Mouse (Mus musculus) heart, embryonic 10.5 days (tissue): ENCODE measurements around the gene Sult1a1. TPM values are rescaled to one million over a fixed set of nuclear protein-coding genes. Genes with fewer than 3 reads are reported as not detected.
A peak's percentile ranks its signal among the peaks of the same experiment; 100 is the strongest.
"Not testable (repeated sequence)": the region's sequence is repeated elsewhere in the genome, so short reads cannot be mapped to it uniquely, and the experiment has no call there.

Source experiments
- DNase-seq: peaks from one replicate; pipeline ENCODE4 v3.0.0-alpha.2; 2017; ENCODE audit warnings: low spot score
- H3K27ac ChIP-seq: fragments of 300-500 bp; sonication (generic); 2 replicates; pipeline ENCODE4 v1.5.1; 2016; ENCODE audit warnings: mild to moderate bottlenecking
- H3K27me3 ChIP-seq: fragments of 300-500 bp; sonication (generic); 2 replicates; pipeline ENCODE4 v1.6.1; 2016; ENCODE audit warnings: mild to moderate bottlenecking; ENCODE audit not compliant: poor library complexity, insufficient read depth, severe bottlenecking
- H3K36me3 ChIP-seq: fragments of 300-500 bp; sonication (generic); 2 replicates; pipeline ENCODE4 v1.6.1; 2016; ENCODE audit warnings: mild to moderate bottlenecking, moderate library complexity
- H3K4me1 ChIP-seq: fragments of 300-500 bp; sonication (generic); 2 replicates; pipeline ENCODE4 v1.6.1; 2016; ENCODE audit warnings: mild to moderate bottlenecking
- H3K4me3 ChIP-seq: fragments of 300-500 bp; sonication (generic); 2 replicates; pipeline ENCODE4 v1.5.1; 2016; ENCODE audit warnings: mild to moderate bottlenecking, moderate library complexity
- H3K9me3 ChIP-seq: fragments of 300-500 bp; sonication (generic); 2 replicates; pipeline ENCODE4 v1.6.1; 2016; ENCODE audit warnings: mild to moderate bottlenecking, moderate library complexity
- WGBS: fragments of 180-500 bp; shearing (Covaris S2); methylation state at CpG from one replicate; pipeline ENCODE4 v1.1.7; 2016; 5-methylcytosine and 5-hydroxymethylcytosine counted together
- polyA plus RNA-seq: library from polyadenylated mRNA; unstranded; fragments of >200 nt; fragmentation: Nextera tagmentation; extraction: Ambion mirVana; gene quantifications from 2 replicates; pipeline ENCODE4 v1.2.1, GENCODE M21; 2016

The Sult1a1 gene
- polyA plus RNA-seq, 1 experiment from 2014 or later, result 0.34 TPM

GRCm38 (mm10) chr7:126694441-126695051 is 18.3 kb upstream of the Sult1a1 start:
- no peaks in the 10 kb centered on the region for H3K9me3 ChIP-seq
- peaks cover 36% of the 10 kb centered on the region for H3K36me3 ChIP-seq
- H3K27ac ChIP-seq, result peak overlapping the region; percentile 96
- H3K4me3 ChIP-seq, result peak overlapping the region; percentile 88
- DNase-seq, result no peak
- H3K27me3 ChIP-seq, result no peaks in the 10 kb centered on the region
- H3K4me1 ChIP-seq, result peaks cover 26% of the 10 kb centered on the region
- WGBS, result 64% methylated on average over 10 of the region's 10 CpGs

DNA sequence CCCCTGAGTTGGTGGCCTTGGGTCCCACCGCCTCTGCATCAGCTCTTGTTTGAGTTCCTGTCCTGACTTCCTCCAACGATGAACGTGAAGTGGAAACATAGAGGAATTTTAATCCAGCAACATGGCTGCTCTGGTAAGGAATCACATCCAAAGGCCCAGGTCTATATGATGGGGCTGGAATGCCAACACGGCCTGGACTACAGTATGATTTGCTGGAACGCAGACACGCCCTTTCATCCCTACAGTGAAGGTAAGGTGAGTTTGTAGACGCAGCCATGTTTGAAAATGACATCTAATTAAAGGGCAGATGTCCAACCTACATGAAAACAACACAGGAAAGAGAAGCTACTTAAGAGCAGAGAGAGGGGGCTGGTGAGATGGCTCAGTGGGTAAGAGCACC is 17.5 kb upstream of the Sult1a1 start:
- H3K27ac ChIP-seq, result no peak overlapping the region
- H3K4me3 ChIP-seq, result no peak overlapping the region
- H3K4me1 ChIP-seq, result peaks cover 22% of the 10 kb centered on the region
- H3K27me3 ChIP-seq, result no peaks in the 10 kb centered on the region
- WGBS, result 83% methylated on average over 7 of the region's 7 CpGs
- H3K9me3 ChIP-seq, result no peaks in the 10 kb centered on the region
- no peak for DNase-seq
- H3K36me3 ChIP-seq, result peaks cover 35% of the 10 kb centered on the region

DNA sequence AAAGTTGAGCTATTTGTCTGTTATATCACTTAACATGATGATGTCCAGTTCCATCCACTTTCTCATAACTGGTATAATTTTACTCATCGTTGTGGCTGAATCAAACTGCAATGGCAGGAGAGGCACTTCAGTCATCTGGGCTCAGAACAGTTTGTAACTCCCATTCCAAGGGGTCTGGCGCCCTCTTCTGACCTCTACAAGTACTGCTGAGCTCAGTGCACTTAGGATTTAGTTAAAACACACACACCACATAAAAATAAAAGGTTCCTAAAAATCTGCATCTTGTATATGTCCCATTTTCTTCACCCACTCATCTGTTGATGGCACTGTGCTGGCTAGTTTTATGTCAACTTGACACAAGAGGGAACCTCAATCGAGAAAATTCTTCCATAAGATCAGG is 17.0 kb upstream of the Sult1a1 start:
- H3K27me3 ChIP-seq, result no peaks in the 10 kb centered on the region
- H3K36me3 ChIP-seq, result peaks cover 35% of the 10 kb centered on the region
- WGBS, result 41% methylated on average over 3 of the region's 3 CpGs
- H3K27ac ChIP-seq, result no peak overlapping the region
- no peaks in the 10 kb centered on the region for H3K9me3 ChIP-seq
- no peak overlapping the region for H3K4me3 ChIP-seq
- peak; percentile 88 for DNase-seq
- H3K4me1 ChIP-seq, result peaks cover 22% of the 10 kb centered on the region

DNA sequence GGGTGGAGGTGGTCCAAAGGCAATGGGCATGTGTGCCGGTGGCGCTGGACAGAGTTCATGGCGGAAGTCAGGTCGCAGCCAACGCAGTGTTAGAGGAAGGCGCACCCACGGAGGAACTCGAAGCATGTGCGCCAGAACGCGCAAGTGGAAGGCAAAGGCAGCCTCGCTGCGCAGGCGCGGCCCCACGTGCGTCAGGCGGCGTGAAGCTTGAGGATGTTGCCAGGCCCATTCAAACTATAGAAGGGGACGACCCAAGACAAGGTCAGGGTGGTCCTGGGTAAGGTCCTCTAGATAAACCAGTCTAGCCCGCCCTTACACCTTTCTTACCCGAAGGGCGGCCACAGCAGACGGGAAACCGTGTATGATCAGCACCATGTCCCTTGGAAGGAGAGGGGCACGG is 16.2 kb upstream of the Sult1a1 start:
- 92% methylated on average over 26 of the region's 26 CpGs for WGBS
- H3K4me1 ChIP-seq, result peaks cover 25% of the 10 kb centered on the region
- DNase-seq, result no peak
- H3K27me3 ChIP-seq, result no peaks in the 10 kb centered on the region
- H3K9me3 ChIP-seq, result no peaks in the 10 kb centered on the region
- H3K27ac ChIP-seq, result no peak overlapping the region
- peaks cover 30% of the 10 kb centered on the region for H3K36me3 ChIP-seq
- no peak overlapping the region for H3K4me3 ChIP-seq

GRCm38 (mm10) chr7:126691676-126692075 is 15.4 kb upstream of the Sult1a1 start:
- Histone ChIP-seq H3K27me3 (no peaks in the 10 kb centered on the region), H3K4me3 (no peak overlapping the region)
- WGBS, result 73% methylated on average over 5 of the region's 5 CpGs

DNA sequence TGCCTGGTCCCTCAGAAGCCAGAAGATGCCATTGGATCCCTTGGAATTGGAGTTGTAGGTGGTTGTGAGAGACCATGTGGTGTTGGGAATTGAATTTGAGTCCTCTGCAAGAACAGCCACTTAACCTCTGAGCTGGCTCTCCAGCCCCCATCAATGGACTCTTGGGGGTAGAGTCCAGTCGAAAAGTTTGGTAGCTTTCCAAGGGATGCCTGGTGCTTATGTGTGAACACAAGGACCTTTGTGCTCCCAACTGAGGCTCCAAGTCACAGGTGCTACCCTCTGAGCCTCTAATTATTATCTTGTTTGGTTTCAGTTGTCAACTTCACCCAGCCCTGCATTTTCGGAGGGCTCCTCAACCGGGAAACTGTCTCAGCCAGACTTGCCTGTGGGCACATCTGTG is 14.5 kb upstream of the Sult1a1 start:
- H3K27me3 ChIP-seq, result no peaks in the 10 kb centered on the region
- WGBS, result 90% methylated on average over 3 of the region's 3 CpGs
- no peak for DNase-seq
- H3K4me3 ChIP-seq, result no peak overlapping the region
- H3K4me1 ChIP-seq, result peaks cover 23% of the 10 kb centered on the region
- no peaks in the 10 kb centered on the region for H3K9me3 ChIP-seq
- no peak overlapping the region for H3K27ac ChIP-seq
- peaks cover 27% of the 10 kb centered on the region for H3K36me3 ChIP-seq

More at GRCm38 (mm10) chr7:126691676-126692075, 15.4 kb upstream of the Sult1a1 start:
- H3K27ac ChIP-seq, result no peak overlapping the region
- H3K9me3 ChIP-seq, result no peaks in the 10 kb centered on the region
- H3K36me3 ChIP-seq, result peaks cover 27% of the 10 kb centered on the region
- H3K4me1 ChIP-seq, result peaks cover 25% of the 10 kb centered on the region
- no peak for DNase-seq

DNA sequence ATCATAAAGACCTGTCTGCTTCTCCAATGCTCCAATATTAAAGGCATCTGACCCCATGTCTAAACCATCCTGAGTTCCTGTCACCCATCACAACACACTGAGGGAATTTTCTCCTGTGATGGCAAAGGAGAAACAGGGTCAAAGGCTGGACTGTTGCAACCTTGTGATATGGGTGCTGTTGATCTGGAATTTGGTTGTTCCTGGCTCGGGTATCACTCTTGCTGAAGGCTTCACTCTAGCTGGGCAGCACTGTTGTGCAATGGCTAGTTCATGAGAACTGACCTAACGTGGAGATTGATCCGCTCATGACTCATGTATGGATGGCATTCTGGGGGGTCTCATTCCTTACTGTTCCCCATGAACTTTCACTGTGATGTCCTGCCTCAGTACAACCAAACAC is 12.8 kb upstream of the Sult1a1 start:
- WGBS, result 77% methylated on average over 3 of the region's 3 CpGs
- Histone ChIP-seq H3K4me1 (peaks cover 15% of the 10 kb centered on the region), H3K27ac (no peak overlapping the region)

GRCm38 (mm10) chr7:126688156-126688555 is 11.9 kb upstream of the Sult1a1 start:
- H3K27ac ChIP-seq, H3K4me3 ChIP-seq, H3K27me3 ChIP-seq, H3K9me3 ChIP-seq, DNase-seq: not testable (repeated sequence)
- H3K36me3 ChIP-seq, result peaks cover 27% of the 10 kb centered on the region
- 71% methylated on average over 4 of the region's 4 CpGs for WGBS
- H3K4me1 ChIP-seq, result peaks cover 15% of the 10 kb centered on the region

More for the DNA sequence above, 12.8 kb upstream of the Sult1a1 start:
- Histone ChIP-seq H3K36me3 (peaks cover 27% of the 10 kb centered on the region), H3K27me3 (no peaks in the 10 kb centered on the region), H3K9me3 (no peaks in the 10 kb centered on the region), H3K4me3 (no peak overlapping the region)
- no peak for DNase-seq

DNA sequence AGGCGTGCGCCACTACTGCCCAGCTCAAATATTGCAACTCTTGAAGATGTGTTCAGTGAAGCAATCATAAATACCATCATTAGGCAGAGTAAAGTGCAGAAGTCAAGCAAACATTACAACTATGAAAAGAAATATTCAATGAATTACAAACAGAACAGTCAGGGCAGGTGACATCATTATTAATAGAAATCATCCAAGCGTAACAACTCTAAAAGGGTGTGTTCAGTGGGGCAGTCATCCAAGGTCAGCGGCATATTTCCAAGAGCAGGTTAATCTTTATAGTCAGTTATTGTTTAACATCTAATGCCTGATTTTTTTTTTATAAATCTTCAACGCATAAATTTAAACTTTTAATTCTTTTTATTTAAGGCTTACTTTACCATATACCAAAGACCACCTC is 5.0 kb upstream of the Sult1a1 start:
- no peaks in the 10 kb centered on the region for H3K27me3 ChIP-seq
- no peak overlapping the region for H3K4me3 ChIP-seq
- no peak for DNase-seq
- 0 out of 2 replicates have a peak, but pooled peaks cover 3% of the 10 kb centered on the region for H3K36me3 ChIP-seq
- no peaks in the 10 kb centered on the region for H3K9me3 ChIP-seq
- H3K27ac ChIP-seq, result no peak overlapping the region
- H3K4me1 ChIP-seq, result peaks cover 1% of the 10 kb centered on the region; the same call in 1 of the 2 replicates
- 93% methylated on average over 5 of the region's 5 CpGs for WGBS

- Histone ChIP-seq H3K27me3 (no peaks in the 10 kb centered on the region), H3K27ac (no peak overlapping the region), H3K4me3 (no peak overlapping the region), H3K4me1 (peaks cover 3% of the 10 kb centered on the region; the same call in 1 of the 2 replicates), H3K36me3 (peaks cover 6% of the 10 kb centered on the region; the same call in 1 of the 2 replicates), H3K9me3 (no peaks in the 10 kb centered on the region)
- DNase-seq, result no peak
- WGBS, result 89% methylated on average over 5 of the region's 5 CpGs
Observed at GRCm38 (mm10) chr7:126679683-126680082, 3.5 kb upstream of the Sult1a1 start.

DNA sequence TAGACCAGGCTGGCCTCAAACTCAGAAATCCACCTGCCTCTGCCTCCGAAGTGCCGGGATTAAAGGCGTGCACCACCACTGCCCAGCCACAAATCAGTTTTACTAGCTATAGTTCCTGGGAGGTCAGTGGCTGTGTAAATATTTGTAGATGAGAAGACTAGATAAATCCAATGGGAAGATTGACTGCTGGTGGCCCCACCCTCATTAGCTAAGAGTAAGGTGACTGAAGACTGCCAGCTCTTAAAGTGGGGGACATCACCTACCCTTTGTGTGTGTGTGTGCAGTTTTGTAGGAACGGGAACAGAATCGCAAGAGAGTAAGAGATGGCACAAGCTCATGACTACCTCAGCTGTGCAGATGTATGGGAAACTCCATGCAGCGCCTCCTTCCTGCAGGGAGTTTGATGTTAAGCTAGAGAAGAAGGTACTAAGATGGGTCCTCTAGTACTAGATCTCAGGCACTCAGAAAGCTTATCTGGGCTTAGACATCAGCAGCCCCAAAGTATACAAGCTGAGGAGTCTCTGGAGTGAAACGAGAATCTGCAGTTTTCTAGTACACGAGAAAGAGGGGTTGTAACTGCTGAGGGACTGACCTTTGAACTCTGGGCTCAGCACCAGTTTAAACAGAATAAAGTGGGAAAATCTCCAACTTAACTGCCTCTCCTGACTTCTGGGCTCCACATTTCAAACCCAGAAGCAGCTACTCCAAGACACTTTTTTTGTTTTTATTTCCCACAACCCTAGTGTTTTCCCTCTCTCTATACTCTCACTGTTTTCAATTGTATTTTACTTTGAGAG is 2.5 kb upstream of the Sult1a1 start:
- Histone ChIP-seq H3K9me3 (no peaks in the 10 kb centered on the region), H3K4me1 (peaks cover 3% of the 10 kb centered on the region; the same call in 1 of the 2 replicates), H3K27me3 (no peaks in the 10 kb centered on the region), H3K4me3 (no peak overlapping the region), H3K36me3 (peaks cover 10% of the 10 kb centered on the region; the same call in 1 of the 2 replicates), H3K27ac (no peak overlapping the region)
- DNase-seq, result no peak
- 77% methylated on average over 8 of the region's 8 CpGs for WGBS

DNA sequence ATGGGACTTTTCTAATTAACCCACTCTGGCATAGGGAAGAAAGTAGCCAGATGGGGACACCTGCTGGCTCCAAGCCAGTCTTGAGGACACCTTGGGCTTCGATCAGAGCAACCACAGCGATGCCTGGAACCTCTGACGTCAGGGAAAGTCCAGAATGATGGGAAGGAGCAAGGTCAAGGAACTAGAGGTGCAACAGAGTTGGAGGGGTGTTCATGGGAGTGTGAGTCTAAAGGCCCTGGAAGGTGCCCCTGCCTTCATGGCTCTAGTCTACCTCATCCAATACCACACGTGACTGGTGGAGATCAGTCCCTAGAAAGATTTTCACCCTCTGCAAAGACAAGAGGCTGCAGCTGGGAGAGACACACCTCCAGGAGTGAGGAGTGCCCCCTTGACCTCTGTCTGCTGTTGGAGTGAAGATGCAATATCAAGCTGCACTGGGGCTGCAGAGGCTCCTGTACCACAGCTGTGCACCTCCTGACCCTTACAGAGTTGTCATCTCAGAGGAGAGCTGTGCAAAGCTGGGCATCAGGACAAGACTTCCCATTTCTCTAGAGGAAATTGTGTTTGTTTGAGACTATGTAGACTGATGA is 494 bp upstream of the Sult1a1 start:
- no peak overlapping the region for H3K4me3 ChIP-seq
- H3K4me1 ChIP-seq, result peaks cover 3% of the 10 kb centered on the region; the same call in 1 of the 2 replicates
- H3K9me3 ChIP-seq, result no peaks in the 10 kb centered on the region
- no peak overlapping the region for H3K27ac ChIP-seq
- H3K36me3 ChIP-seq, result peaks cover 28% of the 10 kb centered on the region
- DNase-seq, result no peak
- no peaks in the 10 kb centered on the region for H3K27me3 ChIP-seq
- WGBS, result 82% methylated on average over 4 of the region's 4 CpGs

- WGBS, result 93% methylated on average over 8 of the region's 8 CpGs
- Histone ChIP-seq H3K9me3 (no peaks in the 10 kb centered on the region), H3K36me3 (peaks cover 38% of the 10 kb centered on the region), H3K27me3 (no peaks in the 10 kb centered on the region), H3K27ac (no peak overlapping the region), H3K4me3 (no peak overlapping the region), H3K4me1 (peaks cover 3% of the 10 kb centered on the region; the same call in 1 of the 2 replicates)
- no peak for DNase-seq
Observed at GRCm38 (mm10) chr7:126675104-126675503, 1.1 kb downstream of the Sult1a1 start.
